Comparison of ENCODE assay signal across 8 mouse cellular contexts in genomic region chr11:49711981-49712554, GRCm38 (mm10). TPM values are rescaled to one million over a fixed set of nuclear protein-coding genes. Genes with fewer than 3 reads are reported as not detected.
DNase-seq lines count a peak whose midpoint lies in the region; ATAC-seq and TF ChIP-seq lines count a peak whose summit lies in the region.

No protein-coding gene starts in this region.

- under 1% methylated on average over 50 of the region's 70 CpGs for WGBS in heart, embryonic 15.5 days
- under 1% methylated on average over 54 of the region's 70 CpGs for WGBS in limb, embryonic 12.5 days
- WGBS in midbrain, embryonic 10.5 days: under 1% methylated on average over 65 of the region's 70 CpGs

- H3K4me1 ChIP-seq in heart, embryonic 15.5 days (replicated peaks): peaks cover 33% of the 10 kb centered on the region
- peaks cover 20% of the 10 kb centered on the region; the same call in 1 of the 2 replicates for H3K4me1 ChIP-seq in limb, embryonic 12.5 days (replicated peaks)
- H3K4me1 ChIP-seq in midbrain, embryonic 10.5 days: peaks cover 40% of the 10 kb centered on the region
- peaks cover 13% of the 10 kb centered on the region for H3K4me1 ChIP-seq in testis, adult 2 months (ENCODE audit: control insufficient read depth, insufficient read depth, low read length)

- peak; percentile 9; the same call in 1 of the 2 replicates for ATAC-seq in cerebellum, adult (ENCODE audit: insufficient number of reproducible peaks, low FRiP score, low TSS enrichment)
- ATAC-seq in heart, embryonic 15.5 days (replicated peaks; ENCODE audit: insufficient number of reproducible peaks, insufficient read depth, low FRiP score, low read depth): peak; percentile 48
- ATAC-seq in limb, embryonic 12.5 days (ENCODE audit: insufficient number of reproducible peaks, insufficient read depth, low FRiP score, low TSS enrichment, low read depth): peak; percentile 52

- peak overlapping the region; percentile 96 for H3K27ac ChIP-seq in heart, embryonic 15.5 days
- peak overlapping the region; percentile 97 for H3K27ac ChIP-seq in limb, embryonic 12.5 days
- peak overlapping the region; percentile 99 for H3K27ac ChIP-seq in midbrain, embryonic 10.5 days (replicated peaks)
- peak overlapping the region; percentile 81 for H3K27ac ChIP-seq in testis, adult 2 months (ENCODE audit: control insufficient read depth, insufficient read depth, low read depth, low read length)

- H3K27me3 ChIP-seq in heart, embryonic 15.5 days: no peaks in the 10 kb centered on the region
- no peaks in the 10 kb centered on the region for H3K27me3 ChIP-seq in limb, embryonic 12.5 days
- H3K27me3 ChIP-seq in midbrain, embryonic 10.5 days (ENCODE audit: low read depth, poor library complexity, severe bottlenecking): no peaks in the 10 kb centered on the region
- no peaks in the 10 kb centered on the region for H3K27me3 ChIP-seq in testis, adult 2 months (ENCODE audit: control insufficient read depth, insufficient read depth, low read length)

- no peak for TF ChIP-seq POLR2A in testis, adult 2 months (IDR thresholded peaks at IDR 0.05; ENCODE audit: control insufficient read depth, low read depth, low read length)

- no peaks in the 10 kb centered on the region for H3K9me3 ChIP-seq in heart, embryonic 15.5 days (replicated peaks)
- no peaks in the 10 kb centered on the region for H3K9me3 ChIP-seq in limb, embryonic 12.5 days
- H3K9me3 ChIP-seq in midbrain, embryonic 10.5 days (replicated peaks): no peaks in the 10 kb centered on the region

- peak overlapping the region; percentile 99 for H3K9ac ChIP-seq in heart, embryonic 15.5 days
- H3K9ac ChIP-seq in limb, embryonic 12.5 days (replicated peaks): peak overlapping the region; percentile 99

- H3K36me3 ChIP-seq in heart, embryonic 15.5 days: no peaks in the 10 kb centered on the region
- peaks cover 16% of the 10 kb centered on the region; the same call in 1 of the 2 replicates for H3K36me3 ChIP-seq in limb, embryonic 12.5 days
- peaks cover 36% of the 10 kb centered on the region for H3K36me3 ChIP-seq in midbrain, embryonic 10.5 days
- no peaks in the 10 kb centered on the region for H3K36me3 ChIP-seq in testis, adult 2 months (ENCODE audit: control insufficient read depth, insufficient read depth, low read length)

- no peak for TF ChIP-seq CTCF in testis, adult 2 months (IDR thresholded peaks at IDR 0.05; ENCODE audit: control insufficient read depth, insufficient read depth, insufficient replicate concordance, low read depth, low read length)

- no peak for DNase-seq in cerebellum, adult 8-10 months
- peak; percentile 80 for DNase-seq in ES-CJ7 (ENCODE audit: low read depth, low spot score)
- peak; percentile 60 for DNase-seq in embryo, embryonic 10.5 days (ENCODE audit: low spot score)
- peak; percentile 68 for DNase-seq in midbrain, embryonic 10.5 days (ENCODE audit: low spot score)

- H3K4me3 ChIP-seq in heart, embryonic 15.5 days: peak overlapping the region; percentile 98
- H3K4me3 ChIP-seq in limb, embryonic 12.5 days (replicated peaks): peak overlapping the region; percentile 96
- peak overlapping the region; percentile 96 for H3K4me3 ChIP-seq in midbrain, embryonic 10.5 days
- H3K4me3 ChIP-seq in testis, adult 2 months (ENCODE audit: control insufficient read depth, low read depth, low read length): peak overlapping the region; percentile 91

- peak overlapping the region; percentile 67 for H3K4me2 ChIP-seq in heart, embryonic 15.5 days
- H3K4me2 ChIP-seq in limb, embryonic 12.5 days: peak overlapping the region; percentile 76

RNA-seq across cellular contexts. Expression of gene Cnot6, which starts 0.5 kb away (rescaled TPM):
- 35.8 and 40.1 TPM in 2 replicates for polyA plus RNA-seq in heart, embryonic 15.5 days (2015; fragmentation: Nextera tagmentation; extraction: Ambion mirVana)
- 93.2 and 95.3 TPM in 2 replicates for polyA plus RNA-seq in limb, embryonic 12.5 days (2016; fragmentation: Nextera tagmentation; extraction: Ambion mirVana)
- polyA plus RNA-seq in midbrain, embryonic 10.5 days (2016; fragmentation: Nextera tagmentation; extraction: Ambion mirVana): 57.8 and 58.3 TPM in 2 replicates
- polyA plus RNA-seq in testis, adult 2 months (2012; rRNA removed): 12.5 and 18.1 TPM in 2 replicates

RNA-seq across cellular contexts. Expression of gene Scgb3a1, which starts 48.7 kb away (rescaled TPM):
- 0.53 and 0.76 TPM in 2 replicates for polyA plus RNA-seq in heart, embryonic 15.5 days (2015; fragmentation: Nextera tagmentation; extraction: Ambion mirVana)
- not detected in 2 replicates for polyA plus RNA-seq in limb, embryonic 12.5 days (2016; fragmentation: Nextera tagmentation; extraction: Ambion mirVana)
- not detected in 2 replicates for polyA plus RNA-seq in midbrain, embryonic 10.5 days (2016; fragmentation: Nextera tagmentation; extraction: Ambion mirVana)
- 0.38 TPM in 1 of 2 replicates, not detected in the other for polyA plus RNA-seq in testis, adult 2 months (2012; rRNA removed)
